Mouse (Mus musculus): ENCODE data around the gene Gm28051. TPM values are rescaled to one million over a fixed set of nuclear protein-coding genes. Genes with fewer than 3 reads are reported as not detected.

Gene Gm28051
- polyA plus RNA-seq, 1 experiment from 2014 or later = not detected

- WGBS = 68% methylated on average over 2 of the region's 2 CpGs
- no peaks in the 10 kb centered on the region for H3K36me3 ChIP-seq
- H3K9me3 ChIP-seq = no peaks in the 10 kb centered on the region
- ATAC-seq (ENCODE audit: low FRiP score, low read depth) = no peak
- no peaks in the 10 kb centered on the region for H3K4me1 ChIP-seq
- H3K4me3 ChIP-seq = no peak overlapping the region
- H3K4me2 ChIP-seq (replicated peaks) = no peak overlapping the region
- H3K27me3 ChIP-seq (replicated peaks) = no peaks in the 10 kb centered on the region
- H3K9ac ChIP-seq = no peak overlapping the region
- no peak overlapping the region for H3K27ac ChIP-seq
Measured at GRCm38 (mm10) chr12:102714116-102714515, 43.4 kb downstream of the Gm28051 start.

- Histone ChIP-seq H3K4me2 (replicated peaks) (no peak overlapping the region), H3K9me3 (no peaks in the 10 kb centered on the region), H3K9ac (no peak overlapping the region), H3K27ac (no peak overlapping the region), H3K4me3 (no peak overlapping the region), H3K36me3 (no peaks in the 10 kb centered on the region), H3K4me1 (no peaks in the 10 kb centered on the region), H3K27me3 (replicated peaks) (no peaks in the 10 kb centered on the region)
- ATAC-seq (ENCODE audit: low FRiP score, low read depth) = no peak
- 74% methylated on average over 20 of the region's 20 CpGs for WGBS
Measured at GRCm38 (mm10) chr12:102713153-102713865, 44.3 kb downstream of the Gm28051 start.

- Histone ChIP-seq H3K27me3 (replicated peaks) (no peaks in the 10 kb centered on the region), H3K9me3 (no peaks in the 10 kb centered on the region), H3K4me2 (replicated peaks) (no peak overlapping the region), H3K4me1 (no peaks in the 10 kb centered on the region), H3K36me3 (no peaks in the 10 kb centered on the region), H3K9ac (no peak overlapping the region), H3K4me3 (no peak overlapping the region), H3K27ac (no peak overlapping the region)
- WGBS = 64% methylated on average over 4 of the region's 4 CpGs
- ATAC-seq (ENCODE audit: low FRiP score, low read depth) = no peak
Measured at GRCm38 (mm10) chr12:102710851-102711375, 46.7 kb downstream of the Gm28051 start.

- Histone ChIP-seq H3K9me3 (no peaks in the 10 kb centered on the region), H3K4me3 (no peak overlapping the region), H3K4me1 (peaks cover 4% of the 10 kb centered on the region), H3K27me3 (replicated peaks) (no peaks in the 10 kb centered on the region), H3K27ac (no peak overlapping the region), H3K9ac (no peak overlapping the region), H3K4me2 (replicated peaks) (no peak overlapping the region), H3K36me3 (no peaks in the 10 kb centered on the region)
- ATAC-seq (ENCODE audit: low FRiP score, low read depth) = no peak
- 92% methylated on average over 5 of the region's 5 CpGs for WGBS
Measured at GRCm38 (mm10) chr12:102709896-102710295, 47.7 kb downstream of the Gm28051 start.

- Histone ChIP-seq H3K4me3 (no peak overlapping the region), H3K9ac (no peak overlapping the region), H3K27me3 (replicated peaks) (no peaks in the 10 kb centered on the region), H3K4me2 (replicated peaks) (no peak overlapping the region), H3K9me3 (no peaks in the 10 kb centered on the region), H3K4me1 (peaks cover 17% of the 10 kb centered on the region), H3K36me3 (no peaks in the 10 kb centered on the region), H3K27ac (no peak overlapping the region)
- 84% methylated on average over 11 of the region's 11 CpGs for WGBS
- ATAC-seq (ENCODE audit: low FRiP score, low read depth) = no peak
Measured at GRCm38 (mm10) chr12:102708220-102708619, 49.3 kb downstream of the Gm28051 start.

GRCm38 (mm10) chr12:102706833-102707463, 50.6 kb downstream of the Gm28051 start:
- Histone ChIP-seq H3K9me3 (no peaks in the 10 kb centered on the region), H3K4me1 (peaks cover 23% of the 10 kb centered on the region), H3K27ac (no peak overlapping the region), H3K27me3 (replicated peaks) (no peaks in the 10 kb centered on the region), H3K4me3 (no peak overlapping the region), H3K4me2 (replicated peaks) (no peak overlapping the region), H3K9ac (no peak overlapping the region), H3K36me3 (no peaks in the 10 kb centered on the region)
- no peak for ATAC-seq (ENCODE audit: low FRiP score, low read depth)
- WGBS = 91% methylated on average over 10 of the region's 10 CpGs

GRCm38 (mm10) chr12:102705906-102706640, 51.5 kb downstream of the Gm28051 start:
- Histone ChIP-seq H3K4me3 (no peak overlapping the region), H3K9me3 (no peaks in the 10 kb centered on the region), H3K27me3 (replicated peaks) (no peaks in the 10 kb centered on the region), H3K27ac (no peak overlapping the region), H3K9ac (no peak overlapping the region), H3K4me1 (peaks cover 23% of the 10 kb centered on the region), H3K36me3 (no peaks in the 10 kb centered on the region), H3K4me2 (replicated peaks) (peak overlapping the region; percentile 93)
- WGBS = 75% methylated on average over 6 of the region's 6 CpGs
- ATAC-seq (ENCODE audit: low FRiP score, low read depth) = no peak

- H3K27me3 ChIP-seq (replicated peaks) = no peaks in the 10 kb centered on the region
- H3K4me2 ChIP-seq (replicated peaks) = peak overlapping the region; percentile 93
- H3K36me3 ChIP-seq = no peaks in the 10 kb centered on the region
- no peaks in the 10 kb centered on the region for H3K9me3 ChIP-seq
- peak overlapping the region; percentile 81 for H3K9ac ChIP-seq
- H3K4me3 ChIP-seq = peak overlapping the region; percentile 73
- peak; percentile 85 for ATAC-seq (ENCODE audit: low FRiP score, low read depth)
- H3K4me1 ChIP-seq = peaks cover 28% of the 10 kb centered on the region
- 1% methylated on average over 45 of the region's 45 CpGs for WGBS
- H3K27ac ChIP-seq = peak overlapping the region; percentile 66; the same call in 1 of the 2 replicates
Measured at GRCm38 (mm10) chr12:102705216-102705871, 52.2 kb downstream of the Gm28051 start.

GRCm38 (mm10) chr12:102704457-102705198, 52.9 kb downstream of the Gm28051 start, which contains the start of gene Itpk1:
Gene Itpk1, minus strand, starts transcription at chr12:102704930.
- H3K9me3 ChIP-seq = no peaks in the 10 kb centered on the region
- peak within 1 kb of the TSS; percentile 93 for H3K4me2 ChIP-seq (replicated peaks)
- peak within 1 kb of the TSS; percentile 73 for H3K4me3 ChIP-seq
- peaks cover 29% of the 10 kb centered on the region for H3K4me1 ChIP-seq
- H3K27ac ChIP-seq = peak within 1 kb of the TSS; percentile 66; the same call in 1 of the 2 replicates
- H3K9ac ChIP-seq = peak within 1 kb of the TSS; percentile 81
- WGBS = under 1% methylated on average over 51 of the region's 105 CpGs
- H3K27me3 ChIP-seq (replicated peaks) = no peaks in the 10 kb centered on the region
- H3K36me3 ChIP-seq = no peaks in the 10 kb centered on the region
- ATAC-seq (ENCODE audit: low FRiP score, low read depth) = peak; percentile 81

- Histone ChIP-seq H3K4me3 (peak overlapping the region; percentile 73), H3K9ac (peak overlapping the region; percentile 73), H3K4me1 (peaks cover 36% of the 10 kb centered on the region), H3K27me3 (replicated peaks) (no peaks in the 10 kb centered on the region), H3K27ac (no peak overlapping the region; the same call in 1 of the 2 replicates), H3K4me2 (replicated peaks) (peak overlapping the region; percentile 93), H3K36me3 (no peaks in the 10 kb centered on the region), H3K9me3 (no peaks in the 10 kb centered on the region)
- 4% methylated on average over 17 of the region's 17 CpGs for WGBS
- peak; percentile 0; the same call in 1 of the 2 replicates for ATAC-seq (ENCODE audit: low FRiP score, low read depth)
Measured at GRCm38 (mm10) chr12:102703921-102704408, 53.6 kb downstream of the Gm28051 start.

- WGBS = 37% methylated on average over 6 of the region's 6 CpGs
- Histone ChIP-seq H3K27ac (no peak overlapping the region), H3K4me2 (replicated peaks) (peak overlapping the region; percentile 93), H3K4me1 (peaks cover 41% of the 10 kb centered on the region), H3K9ac (peak overlapping the region; percentile 73; the same call in 1 of the 2 replicates), H3K4me3 (peak overlapping the region; percentile 73), H3K36me3 (no peaks in the 10 kb centered on the region), H3K9me3 (no peaks in the 10 kb centered on the region), H3K27me3 (replicated peaks) (no peaks in the 10 kb centered on the region)
- no peak for ATAC-seq (ENCODE audit: low FRiP score, low read depth)
Measured at GRCm38 (mm10) chr12:102703441-102703840, 54.1 kb downstream of the Gm28051 start.
